Mouse (Mus musculus) olfactory bulb, adult 2 months (tissue): ENCODE results near the gene Slc39a13.

ENCODE experiments used
- CTCF ChIP-seq: fragments of 200-500 bp; IDR thresholded peaks from 2 replicates; pipeline ENCODE4 v1.5.1; 2012; ENCODE audit warnings: low read depth, mild to moderate bottlenecking, low read length, moderate library complexity; ENCODE audit not compliant: insufficient read depth
- POLR2A ChIP-seq: fragments of 200-500 bp; IDR thresholded peaks from 2 replicates; pipeline ENCODE4 v1.6.1; 2012; ENCODE audit warnings: mild to moderate bottlenecking, low read depth, low read length, moderate library complexity; ENCODE audit not compliant: insufficient read depth

GRCm38 (mm10) chr2:91065544-91065943, 4.7 kb downstream of the Slc39a13 start:
- peak; percentile 68; the same call in 1 of the 2 replicates for TF ChIP-seq CTCF
- TF ChIP-seq POLR2A: no peak
